Mouse (Mus musculus): ENCODE data around the gene Dhtkd1. TPM values are rescaled to one million over a fixed set of nuclear protein-coding genes. Genes with fewer than 3 reads are reported as not detected.

Gene Dhtkd1
- polyA plus RNA-seq, 1 experiment from 2014 or later = 5.2 TPM

DNA sequence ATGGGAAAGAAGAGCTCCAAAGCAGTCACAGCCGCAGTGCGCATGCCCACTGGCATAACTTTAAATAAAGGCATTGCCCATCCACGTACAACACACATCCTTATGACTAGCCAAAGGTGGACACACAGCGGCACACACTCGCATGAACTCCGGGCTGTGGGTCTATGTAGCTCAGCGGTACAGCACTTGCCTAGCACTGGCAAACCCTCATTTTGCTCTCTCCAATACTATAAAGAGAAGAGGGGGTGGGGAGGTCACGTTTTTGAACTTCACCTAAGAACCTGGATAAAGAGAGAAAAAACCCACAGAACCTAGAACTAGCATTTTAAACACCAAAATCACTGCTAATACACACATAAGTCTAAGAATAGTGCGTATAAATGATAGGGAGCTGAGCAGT, 1.7 kb downstream of the Dhtkd1 start:
- Histone ChIP-seq H3K4me3 (ENCODE audit: low read depth, low read length) (no peak overlapping the region), H3K27me3 (ENCODE audit: control insufficient read depth, insufficient read depth, low read length) (no peaks in the 10 kb centered on the region), H3K27ac (replicated peaks; ENCODE audit: low read depth, low read length) (no peak overlapping the region), H3K9ac (ENCODE audit: low read length) (no peak overlapping the region), H3K36me3 (ENCODE audit: control insufficient read depth, insufficient read depth, low read length) (no peaks in the 10 kb centered on the region), H3K9me3 (ENCODE audit: control insufficient read depth, low read length) (no peaks in the 10 kb centered on the region), H3K4me1 (ENCODE audit: control insufficient read depth, insufficient read depth, low read length) (no peaks in the 10 kb centered on the region), H3K4me2 (ENCODE audit: low read depth, severe bottlenecking) (no peak overlapping the region)
- no peak for DNase-seq (ENCODE audit: low spot score)
- no peak for ATAC-seq (ENCODE audit: insufficient number of reproducible peaks, low FRiP score, low TSS enrichment, low read depth)
- 95% methylated on average over 9 of the region's 9 CpGs for WGBS

DNA sequence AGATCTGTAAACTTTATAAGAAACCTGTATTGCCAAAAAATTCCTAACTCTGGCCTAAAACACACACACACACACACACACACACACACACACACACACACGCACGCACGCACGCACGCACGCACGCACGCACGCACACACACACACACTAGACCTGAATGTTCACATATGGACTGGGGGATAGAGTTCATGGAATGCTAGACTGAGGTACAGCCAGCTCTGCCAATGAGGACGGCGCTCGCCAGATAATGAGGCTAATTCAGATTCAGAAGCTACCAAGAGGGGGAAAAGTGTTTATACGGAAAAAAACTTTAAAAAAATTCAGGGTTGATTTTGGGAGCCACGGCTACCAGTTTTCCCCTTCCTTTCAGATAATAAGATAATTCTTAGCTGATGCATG, 2.7 kb downstream of the Dhtkd1 start:
- H3K4me3 ChIP-seq (ENCODE audit: low read depth, low read length) = no peak overlapping the region
- H3K9me3 ChIP-seq (ENCODE audit: control insufficient read depth, low read length) = no peaks in the 10 kb centered on the region
- no peak for DNase-seq (ENCODE audit: low spot score)
- no peak overlapping the region for H3K9ac ChIP-seq (ENCODE audit: low read length)
- H3K27me3 ChIP-seq (ENCODE audit: control insufficient read depth, insufficient read depth, low read length) = no peaks in the 10 kb centered on the region
- ATAC-seq (ENCODE audit: insufficient number of reproducible peaks, low FRiP score, low TSS enrichment, low read depth) = no peak
- WGBS = 88% methylated on average over 14 of the region's 14 CpGs
- H3K4me2 ChIP-seq (ENCODE audit: low read depth, severe bottlenecking) = no peak overlapping the region
- no peaks in the 10 kb centered on the region for H3K36me3 ChIP-seq (ENCODE audit: control insufficient read depth, insufficient read depth, low read length)
- no peak overlapping the region for H3K27ac ChIP-seq (replicated peaks; ENCODE audit: low read depth, low read length)
- no peaks in the 10 kb centered on the region for H3K4me1 ChIP-seq (ENCODE audit: control insufficient read depth, insufficient read depth, low read length)

DNA sequence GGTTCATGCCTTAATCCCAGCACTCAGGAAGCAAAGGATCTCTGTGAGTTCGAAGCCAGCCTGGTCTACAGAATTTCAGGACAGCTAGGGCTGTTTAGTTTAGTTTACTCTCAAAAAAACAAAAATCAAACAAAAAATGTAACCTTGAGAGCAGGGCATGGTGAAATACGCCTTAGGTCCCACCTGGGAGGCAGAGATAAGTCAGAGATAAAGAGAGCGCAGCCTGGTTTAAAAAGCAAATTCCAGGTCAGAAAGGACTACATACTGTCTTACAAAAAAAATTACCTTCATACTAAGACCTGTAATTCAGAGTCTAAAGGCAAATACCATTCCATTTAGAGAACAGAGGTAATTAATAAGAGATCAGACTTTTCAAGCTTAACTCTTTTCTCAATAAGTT, 3.3 kb downstream of the Dhtkd1 start:
- H3K4me2 ChIP-seq (ENCODE audit: low read depth, severe bottlenecking) = no peak overlapping the region
- WGBS = 93% methylated on average over 3 of the region's 3 CpGs
- H3K27ac ChIP-seq (replicated peaks; ENCODE audit: low read depth, low read length) = no peak overlapping the region
- H3K4me1 ChIP-seq (ENCODE audit: control insufficient read depth, insufficient read depth, low read length) = no peaks in the 10 kb centered on the region
- DNase-seq (ENCODE audit: low spot score) = no peak
- no peak for ATAC-seq (ENCODE audit: insufficient number of reproducible peaks, low FRiP score, low TSS enrichment, low read depth)
- H3K27me3 ChIP-seq (ENCODE audit: control insufficient read depth, insufficient read depth, low read length) = no peaks in the 10 kb centered on the region
- no peak overlapping the region for H3K9ac ChIP-seq (ENCODE audit: low read length)
- H3K36me3 ChIP-seq (ENCODE audit: control insufficient read depth, insufficient read depth, low read length) = no peaks in the 10 kb centered on the region
- H3K9me3 ChIP-seq (ENCODE audit: control insufficient read depth, low read length) = no peaks in the 10 kb centered on the region
- no peak overlapping the region for H3K4me3 ChIP-seq (ENCODE audit: low read depth, low read length)

DNA sequence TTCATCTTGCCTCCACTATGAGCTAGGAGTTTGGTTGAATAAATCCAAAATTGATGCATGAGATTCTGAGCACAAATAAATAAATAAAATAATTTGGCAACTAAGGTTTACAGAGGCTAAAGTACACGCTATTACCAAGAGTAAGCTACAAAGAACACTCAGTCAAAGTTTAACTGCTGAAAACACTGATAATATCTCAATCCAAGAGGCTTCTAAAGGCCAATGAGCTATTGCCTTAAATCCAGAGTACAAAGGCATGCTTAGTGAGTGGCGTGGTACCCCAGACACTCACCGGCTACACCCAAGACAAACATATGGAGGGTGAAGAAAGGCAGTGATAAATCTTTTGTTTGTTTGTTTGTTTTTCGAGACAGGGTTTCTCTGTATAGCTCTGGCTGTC, 6.0 kb downstream of the Dhtkd1 start:
- Histone ChIP-seq H3K27ac (replicated peaks; ENCODE audit: low read depth, low read length) (no peak overlapping the region), H3K9me3 (ENCODE audit: control insufficient read depth, low read length) (no peaks in the 10 kb centered on the region), H3K9ac (ENCODE audit: low read length) (no peak overlapping the region), H3K4me2 (ENCODE audit: low read depth, severe bottlenecking) (no peak overlapping the region), H3K4me3 (ENCODE audit: low read depth, low read length) (no peak overlapping the region), H3K36me3 (ENCODE audit: control insufficient read depth, insufficient read depth, low read length) (no peaks in the 10 kb centered on the region), H3K4me1 (ENCODE audit: control insufficient read depth, insufficient read depth, low read length) (no peaks in the 10 kb centered on the region), H3K27me3 (ENCODE audit: control insufficient read depth, insufficient read depth, low read length) (no peaks in the 10 kb centered on the region)
- ATAC-seq (ENCODE audit: insufficient number of reproducible peaks, low FRiP score, low TSS enrichment, low read depth) (no peak), DNase-seq (ENCODE audit: low spot score) (no peak)
- 83% methylated on average over 4 of the region's 4 CpGs for WGBS

DNA sequence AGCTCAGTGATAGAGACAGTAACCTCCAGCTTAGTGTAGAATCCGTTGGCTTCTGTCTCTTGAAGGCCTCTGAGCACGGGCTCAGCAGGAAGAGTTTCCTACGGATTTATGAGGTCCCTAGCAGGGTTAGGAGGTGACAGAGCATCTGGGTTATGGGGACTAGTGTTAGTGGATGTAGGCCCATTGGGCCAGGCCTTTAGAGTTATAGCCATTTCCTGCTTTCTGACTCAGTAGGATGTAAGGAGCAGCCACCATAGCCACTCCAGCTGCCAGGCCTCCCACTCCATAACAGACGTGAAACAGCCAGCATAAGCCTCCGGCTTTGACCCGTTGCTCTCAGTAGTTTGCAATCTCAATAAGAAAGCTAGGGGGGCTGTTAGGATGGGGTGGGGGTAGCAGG, 6.5 kb downstream of the Dhtkd1 start:
- no peak for ATAC-seq (ENCODE audit: insufficient number of reproducible peaks, low FRiP score, low TSS enrichment, low read depth)
- no peaks in the 10 kb centered on the region for H3K4me1 ChIP-seq (ENCODE audit: control insufficient read depth, insufficient read depth, low read length)
- 40% methylated on average over 6 of the region's 6 CpGs for WGBS

DNA sequence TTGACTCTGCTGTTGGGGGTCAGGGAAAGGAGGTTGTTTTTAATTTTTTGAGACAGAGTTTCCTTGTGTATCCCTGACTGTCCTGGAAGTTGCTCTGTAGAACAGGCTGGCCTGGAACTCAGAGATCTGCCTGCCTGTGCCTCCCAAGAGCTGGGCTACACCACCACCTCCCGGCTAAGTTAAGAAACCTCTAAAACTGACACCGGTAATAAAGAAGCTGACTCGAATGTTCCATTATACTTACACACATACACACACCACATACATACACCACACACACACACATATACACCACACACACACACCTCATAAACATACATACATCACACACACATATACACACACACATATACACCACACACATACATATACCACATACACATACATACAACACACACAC, 7.7 kb downstream of the Dhtkd1 start:
- H3K27ac ChIP-seq (replicated peaks; ENCODE audit: low read depth, low read length) = no peak overlapping the region
- H3K4me1 ChIP-seq (ENCODE audit: control insufficient read depth, insufficient read depth, low read length) = no peaks in the 10 kb centered on the region
- WGBS = 94% methylated on average over 3 of the region's 3 CpGs
- no peaks in the 10 kb centered on the region for H3K36me3 ChIP-seq (ENCODE audit: control insufficient read depth, insufficient read depth, low read length)
- H3K4me2 ChIP-seq (ENCODE audit: low read depth, severe bottlenecking) = no peak overlapping the region
- no peaks in the 10 kb centered on the region for H3K27me3 ChIP-seq (ENCODE audit: control insufficient read depth, insufficient read depth, low read length)
- H3K4me3 ChIP-seq (ENCODE audit: low read depth, low read length) = no peak overlapping the region
- ATAC-seq (ENCODE audit: insufficient number of reproducible peaks, low FRiP score, low TSS enrichment, low read depth) = no peak
- H3K9me3 ChIP-seq (ENCODE audit: control insufficient read depth, low read length) = no peaks in the 10 kb centered on the region
- H3K9ac ChIP-seq (ENCODE audit: low read length) = no peak overlapping the region
- no peak for DNase-seq (ENCODE audit: low spot score)

More for the DNA sequence above, 6.5 kb downstream of the Dhtkd1 start:
- no peak overlapping the region for H3K4me3 ChIP-seq (ENCODE audit: low read depth, low read length)
- H3K27me3 ChIP-seq (ENCODE audit: control insufficient read depth, insufficient read depth, low read length) = no peaks in the 10 kb centered on the region
- no peak overlapping the region for H3K4me2 ChIP-seq (ENCODE audit: low read depth, severe bottlenecking)
- no peak overlapping the region for H3K9ac ChIP-seq (ENCODE audit: low read length)
- DNase-seq (ENCODE audit: low spot score) = no peak
- H3K9me3 ChIP-seq (ENCODE audit: control insufficient read depth, low read length) = no peaks in the 10 kb centered on the region
- no peaks in the 10 kb centered on the region for H3K36me3 ChIP-seq (ENCODE audit: control insufficient read depth, insufficient read depth, low read length)
- H3K27ac ChIP-seq (replicated peaks; ENCODE audit: low read depth, low read length) = no peak overlapping the region

DNA sequence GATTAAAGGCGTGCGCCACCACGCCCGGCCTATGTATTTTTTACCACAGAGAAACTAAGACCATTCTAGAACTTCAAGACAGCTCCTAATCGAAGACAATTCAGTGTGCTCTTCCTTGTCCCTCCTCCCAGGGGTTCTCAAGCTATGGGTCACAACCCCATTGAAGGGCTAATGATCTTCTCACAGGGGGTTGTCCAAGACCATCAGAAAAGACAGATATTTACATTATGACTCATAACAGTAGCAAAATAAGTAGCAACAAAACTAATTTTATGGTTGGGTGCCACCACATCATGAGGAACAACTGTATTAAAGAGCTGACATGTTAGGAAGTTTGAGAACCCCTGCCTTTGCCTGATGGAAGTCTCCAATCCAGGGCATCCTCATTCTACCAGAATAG, 10.7 kb downstream of the Dhtkd1 start:
- Histone ChIP-seq H3K9me3 (ENCODE audit: control insufficient read depth, low read length) (no peaks in the 10 kb centered on the region), H3K36me3 (ENCODE audit: control insufficient read depth, insufficient read depth, low read length) (no peaks in the 10 kb centered on the region), H3K4me2 (ENCODE audit: low read depth, severe bottlenecking) (no peak overlapping the region), H3K27ac (replicated peaks; ENCODE audit: low read depth, low read length) (no peak overlapping the region), H3K4me1 (ENCODE audit: control insufficient read depth, insufficient read depth, low read length) (no peaks in the 10 kb centered on the region), H3K27me3 (ENCODE audit: control insufficient read depth, insufficient read depth, low read length) (no peaks in the 10 kb centered on the region), H3K9ac (ENCODE audit: low read length) (no peak overlapping the region), H3K4me3 (ENCODE audit: low read depth, low read length) (no peak overlapping the region)
- ATAC-seq (ENCODE audit: insufficient number of reproducible peaks, low FRiP score, low TSS enrichment, low read depth) (no peak), DNase-seq (ENCODE audit: low spot score) (no peak)
- WGBS = 95% methylated on average over 5 of the region's 5 CpGs

DNA sequence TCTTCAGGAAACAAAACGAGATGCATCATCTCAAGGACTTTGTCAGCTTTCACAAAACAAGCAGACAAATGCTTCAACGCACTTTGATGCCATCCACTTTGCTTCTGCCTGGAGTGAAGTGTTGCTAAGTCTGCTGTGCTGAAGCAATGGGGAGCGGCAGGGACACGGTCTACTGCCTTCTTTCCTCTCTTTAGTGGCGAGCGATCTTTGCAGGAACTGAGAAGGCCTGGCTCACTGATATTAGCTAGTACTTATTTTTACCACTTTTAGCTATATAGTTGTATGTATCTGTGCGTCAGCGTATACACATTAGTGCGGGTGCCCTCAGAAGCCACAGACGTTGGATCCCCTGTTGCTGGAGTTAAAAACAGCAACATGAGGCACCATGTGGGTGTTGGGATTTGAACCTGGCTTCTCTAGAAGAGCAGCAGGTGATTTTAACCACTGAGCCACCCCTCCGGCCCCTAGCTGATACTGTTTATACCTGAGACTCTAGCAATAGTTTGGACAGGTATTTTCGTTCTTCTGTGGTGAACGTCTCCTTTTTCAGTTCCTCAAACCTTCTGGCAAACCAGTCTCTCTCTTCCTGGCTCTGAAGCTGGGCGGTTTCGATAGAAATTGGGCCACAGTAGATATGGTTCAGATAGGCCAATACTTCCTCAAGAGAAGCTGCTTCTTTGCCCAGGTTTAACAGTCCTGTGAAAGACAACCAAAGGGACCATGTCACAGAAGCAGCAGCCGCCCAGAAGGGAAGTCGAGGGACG, 12.1 kb downstream of the Dhtkd1 start:
- H3K27me3 ChIP-seq (ENCODE audit: control insufficient read depth, insufficient read depth, low read length) = no peaks in the 10 kb centered on the region
- H3K4me2 ChIP-seq (ENCODE audit: low read depth, severe bottlenecking) = no peak overlapping the region
- ATAC-seq (ENCODE audit: insufficient number of reproducible peaks, low FRiP score, low TSS enrichment, low read depth) = no peak
- H3K4me1 ChIP-seq (ENCODE audit: control insufficient read depth, insufficient read depth, low read length) = no peaks in the 10 kb centered on the region
- H3K36me3 ChIP-seq (ENCODE audit: control insufficient read depth, insufficient read depth, low read length) = no peaks in the 10 kb centered on the region
- H3K9me3 ChIP-seq (ENCODE audit: control insufficient read depth, low read length) = no peaks in the 10 kb centered on the region
- H3K4me3 ChIP-seq (ENCODE audit: low read depth, low read length) = no peak overlapping the region
- no peak for DNase-seq (ENCODE audit: low spot score)
- H3K9ac ChIP-seq (ENCODE audit: low read length) = no peak overlapping the region
- 91% methylated on average over 18 of the region's 18 CpGs for WGBS
- no peak overlapping the region for H3K27ac ChIP-seq (replicated peaks; ENCODE audit: low read depth, low read length)

DNA sequence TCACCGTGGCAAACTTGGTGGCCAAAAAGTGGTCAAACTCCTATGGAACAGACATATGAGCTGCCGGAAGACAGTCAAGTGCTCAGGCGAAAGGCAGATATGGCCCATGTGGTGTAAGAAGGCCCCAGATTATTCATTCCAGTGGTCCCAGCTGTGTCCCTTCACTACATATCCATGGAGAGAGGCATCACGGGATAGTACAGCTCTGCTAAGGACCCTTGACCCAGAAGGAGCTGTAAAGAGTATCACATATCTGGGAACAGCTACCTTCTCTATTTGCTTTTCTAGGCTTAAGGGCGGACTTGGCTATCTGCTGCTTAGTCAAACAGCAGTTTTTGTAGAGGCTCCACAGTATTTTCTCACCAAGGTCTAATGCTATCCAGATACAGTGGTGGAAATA, 12.8 kb downstream of the Dhtkd1 start:
- WGBS = 92% methylated on average over 5 of the region's 5 CpGs
- DNase-seq (ENCODE audit: low spot score) (no peak), ATAC-seq (ENCODE audit: insufficient number of reproducible peaks, low FRiP score, low TSS enrichment, low read depth) (no peak)

More for the DNA sequence above, 12.8 kb downstream of the Dhtkd1 start:
- Histone ChIP-seq H3K27ac (replicated peaks; ENCODE audit: low read depth, low read length) (no peak overlapping the region), H3K4me3 (ENCODE audit: low read depth, low read length) (no peak overlapping the region), H3K4me1 (ENCODE audit: control insufficient read depth, insufficient read depth, low read length) (no peaks in the 10 kb centered on the region), H3K36me3 (ENCODE audit: control insufficient read depth, insufficient read depth, low read length) (no peaks in the 10 kb centered on the region), H3K9ac (ENCODE audit: low read length) (no peak overlapping the region), H3K27me3 (ENCODE audit: control insufficient read depth, insufficient read depth, low read length) (no peaks in the 10 kb centered on the region), H3K9me3 (ENCODE audit: control insufficient read depth, low read length) (no peaks in the 10 kb centered on the region), H3K4me2 (ENCODE audit: low read depth, severe bottlenecking) (no peak overlapping the region)

Measured in limb, embryonic 11.5 days (tissue).